Mouse (Mus musculus): Measurements from ENCODE around the gene Thoc5.

DNA sequence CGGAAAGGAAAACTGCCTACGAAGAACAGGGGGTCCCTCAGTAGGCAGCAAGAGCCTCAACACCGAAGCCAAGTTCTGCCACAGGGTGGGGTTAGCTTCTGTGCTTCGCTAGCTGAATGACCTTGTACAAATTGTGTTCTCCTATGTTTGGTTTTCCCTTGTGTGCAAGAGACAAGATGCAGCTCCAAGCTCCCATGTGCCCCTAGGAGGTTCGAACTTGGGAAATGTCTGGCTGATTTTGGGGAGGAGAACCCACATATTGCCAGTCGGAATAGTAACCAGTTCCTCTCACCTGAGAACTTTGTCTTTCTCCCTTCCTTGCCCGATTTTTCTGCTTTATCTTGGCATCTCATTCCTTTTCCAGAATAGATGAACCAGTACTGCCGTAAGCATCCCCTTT lies 53.7 kb downstream of the Thoc5 start:
- TF ChIP-seq POLR2A (IDR thresholded peaks at IDR 0.05; ENCODE audit: insufficient read depth, low read depth, low read length): no peak
- TF ChIP-seq CTCF (IDR thresholded peaks at IDR 0.05; ENCODE audit: insufficient read depth, low read depth, low read length): no peak

Measured in olfactory bulb, adult 2 months (tissue).